Mouse (Mus musculus) heart, embryonic 10.5 days (tissue): ENCODE measurements around the gene Phldb2. TPM values are rescaled to one million over a fixed set of nuclear protein-coding genes. Genes with fewer than 3 reads are reported as not detected.
A peak's percentile ranks its signal among the peaks of the same experiment; 100 is the strongest.

Source experiments
- DNase-seq: peaks from one replicate; pipeline ENCODE4 v3.0.0-alpha.2; 2017; ENCODE audit warnings: low spot score
- H3K27ac ChIP-seq: fragments of 300-500 bp; sonication (generic); 2 replicates; pipeline ENCODE4 v1.5.1; 2016; ENCODE audit warnings: mild to moderate bottlenecking
- H3K27me3 ChIP-seq: fragments of 300-500 bp; sonication (generic); 2 replicates; pipeline ENCODE4 v1.6.1; 2016; ENCODE audit warnings: mild to moderate bottlenecking; ENCODE audit not compliant: poor library complexity, insufficient read depth, severe bottlenecking
- H3K36me3 ChIP-seq: fragments of 300-500 bp; sonication (generic); 2 replicates; pipeline ENCODE4 v1.6.1; 2016; ENCODE audit warnings: mild to moderate bottlenecking, moderate library complexity
- H3K4me1 ChIP-seq: fragments of 300-500 bp; sonication (generic); 2 replicates; pipeline ENCODE4 v1.6.1; 2016; ENCODE audit warnings: mild to moderate bottlenecking
- H3K4me3 ChIP-seq: fragments of 300-500 bp; sonication (generic); 2 replicates; pipeline ENCODE4 v1.5.1; 2016; ENCODE audit warnings: mild to moderate bottlenecking, moderate library complexity
- H3K9me3 ChIP-seq: fragments of 300-500 bp; sonication (generic); 2 replicates; pipeline ENCODE4 v1.6.1; 2016; ENCODE audit warnings: mild to moderate bottlenecking, moderate library complexity
- WGBS: fragments of 180-500 bp; shearing (Covaris S2); methylation state at CpG from one replicate; pipeline ENCODE4 v1.1.7; 2016; 5-methylcytosine and 5-hydroxymethylcytosine counted together
- polyA plus RNA-seq: library from polyadenylated mRNA; unstranded; fragments of >200 nt; fragmentation: Nextera tagmentation; extraction: Ambion mirVana; gene quantifications from 2 replicates; pipeline ENCODE4 v1.2.1, GENCODE M21; 2016

Gene Phldb2
- polyA plus RNA-seq, 1 experiment from 2014 or later: 45.8 TPM

- H3K4me1 ChIP-seq: 0 out of 2 replicates have a peak, but pooled peaks cover 2% of the 10 kb centered on the region
- DNase-seq: no peak
- H3K36me3 ChIP-seq: no peaks in the 10 kb centered on the region
- no peak overlapping the region for H3K4me3 ChIP-seq
- no peaks in the 10 kb centered on the region for H3K9me3 ChIP-seq
- no peak overlapping the region for H3K27ac ChIP-seq
- WGBS: 89% methylated on average over 2 of the region's 2 CpGs
- H3K27me3 ChIP-seq: no peaks in the 10 kb centered on the region
Observed at GRCm38 (mm10) chr16:45940701-45941100, 12.7 kb downstream of the Phldb2 start.

- Histone ChIP-seq H3K36me3 (no peaks in the 10 kb centered on the region), H3K4me3 (no peak overlapping the region), H3K4me1 (no peaks in the 10 kb centered on the region), H3K27ac (no peak overlapping the region), H3K27me3 (no peaks in the 10 kb centered on the region), H3K9me3 (no peaks in the 10 kb centered on the region)
- no peak for DNase-seq
- WGBS: 91% methylated on average over 3 of the region's 3 CpGs
Observed at GRCm38 (mm10) chr16:45939436-45939835, 14.0 kb downstream of the Phldb2 start.

- Histone ChIP-seq H3K4me1 (no peaks in the 10 kb centered on the region), H3K27ac (no peak overlapping the region), H3K27me3 (no peaks in the 10 kb centered on the region), H3K9me3 (no peaks in the 10 kb centered on the region), H3K36me3 (no peaks in the 10 kb centered on the region), H3K4me3 (no peak overlapping the region)
- DNase-seq: no peak
- WGBS: 75% methylated on average over 2 of the region's 2 CpGs
Observed at GRCm38 (mm10) chr16:45937381-45937780, 16.0 kb downstream of the Phldb2 start.

- Histone ChIP-seq H3K36me3 (no peaks in the 10 kb centered on the region), H3K27me3 (no peaks in the 10 kb centered on the region), H3K4me3 (no peak overlapping the region), H3K4me1 (no peaks in the 10 kb centered on the region), H3K9me3 (no peaks in the 10 kb centered on the region), H3K27ac (no peak overlapping the region)
- no peak for DNase-seq
- 80% methylated on average over 2 of the region's 2 CpGs for WGBS
Observed at GRCm38 (mm10) chr16:45936521-45936920, 16.9 kb downstream of the Phldb2 start.

DNA sequence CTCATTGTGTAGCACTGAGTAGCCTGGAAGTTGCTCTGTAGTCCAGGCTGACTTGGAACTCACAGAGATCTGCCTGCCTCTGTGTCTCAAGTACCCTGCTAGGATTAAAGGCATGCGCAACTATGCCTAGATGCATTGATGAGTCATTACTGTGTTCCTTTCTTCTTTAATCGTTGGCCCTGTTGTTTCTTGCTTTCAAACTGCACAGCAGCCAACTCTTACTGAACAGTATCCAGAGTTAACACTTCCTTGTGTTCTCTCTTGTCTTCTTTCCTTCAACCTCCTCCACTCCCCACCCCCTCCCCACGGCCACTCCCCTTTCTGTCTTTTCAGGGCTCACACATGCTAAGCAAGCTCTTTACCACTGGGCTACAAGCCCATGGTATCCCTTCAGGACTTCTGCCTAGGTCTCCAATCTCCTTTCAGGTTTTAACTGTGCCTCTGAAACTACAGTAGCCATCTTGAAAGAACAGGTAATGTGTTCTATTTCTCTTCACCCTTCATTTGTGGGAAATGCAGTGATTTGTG is 17.4 kb downstream of the Phldb2 start:
- H3K27ac ChIP-seq: no peak overlapping the region

DNA sequence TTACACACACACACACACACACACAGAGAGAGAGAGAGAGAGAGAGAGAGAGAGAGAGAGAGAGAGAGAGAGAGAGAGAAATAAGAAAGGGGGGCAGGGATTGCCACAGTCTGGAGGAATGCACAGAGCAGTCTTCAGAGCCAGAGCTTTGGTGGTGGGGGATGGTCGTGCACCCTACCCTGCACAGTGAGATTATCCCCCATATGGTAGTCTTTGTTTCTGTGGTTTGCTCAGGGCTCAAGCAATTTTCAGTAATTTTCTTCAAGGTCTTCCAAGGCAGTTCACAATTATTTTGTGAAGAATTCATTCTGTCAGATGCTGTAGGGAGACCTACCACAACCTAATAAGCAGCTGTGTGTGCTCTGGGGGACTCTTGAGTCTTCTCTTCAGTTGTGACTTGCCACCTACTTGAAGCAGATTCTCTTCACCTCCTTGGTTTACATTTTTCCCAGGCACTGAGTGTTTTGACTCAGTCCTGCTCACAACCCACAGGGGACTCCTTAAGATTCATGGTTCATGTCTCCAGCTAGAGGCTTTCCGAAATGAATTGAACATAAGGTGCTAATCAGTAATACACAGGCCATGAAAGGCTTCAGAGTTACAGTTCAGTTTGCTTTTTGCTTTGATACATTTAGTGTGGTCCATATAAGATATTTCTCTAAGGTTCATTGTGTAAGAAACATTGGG is 18.5 kb downstream of the Phldb2 start:
- Histone ChIP-seq H3K36me3 (no peaks in the 10 kb centered on the region), H3K4me3 (no peak overlapping the region), H3K27me3 (no peaks in the 10 kb centered on the region), H3K27ac (0 out of 2 replicates have a peak overlapping the region, but pooled peaks have one; percentile 32), H3K9me3 (no peaks in the 10 kb centered on the region), H3K4me1 (no peaks in the 10 kb centered on the region)
- DNase-seq: no peak
- 51% methylated on average over 2 of the region's 2 CpGs for WGBS

More for the DNA sequence above, 17.4 kb downstream of the Phldb2 start:
- Histone ChIP-seq H3K4me3 (no peak overlapping the region), H3K27me3 (no peaks in the 10 kb centered on the region), H3K9me3 (no peaks in the 10 kb centered on the region), H3K36me3 (no peaks in the 10 kb centered on the region), H3K4me1 (no peaks in the 10 kb centered on the region)
- no peak for DNase-seq
- 75% methylated on average over 3 of the region's 3 CpGs for WGBS

DNA sequence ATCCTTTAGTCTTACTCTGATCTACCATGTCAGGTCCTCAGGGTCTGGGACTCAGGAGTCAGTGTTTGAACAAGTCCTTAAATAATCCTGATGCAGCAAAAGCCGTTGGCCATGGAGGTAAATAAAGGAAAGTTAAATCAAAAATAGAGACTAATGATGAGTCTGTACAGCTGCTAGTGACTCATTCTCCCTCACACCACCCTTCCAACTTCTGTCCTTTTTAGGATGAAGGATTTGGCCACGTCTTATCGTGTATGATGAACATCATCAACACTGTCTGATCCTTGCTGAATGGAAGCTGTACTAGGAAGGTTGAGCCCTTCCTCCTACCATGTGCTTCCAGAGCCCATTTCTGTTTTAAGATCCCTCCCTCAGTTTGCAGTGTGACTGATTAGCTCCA is 23.1 kb downstream of the Phldb2 start:
- Histone ChIP-seq H3K4me1 (peaks cover 10% of the 10 kb centered on the region), H3K27ac (no peak overlapping the region), H3K9me3 (no peaks in the 10 kb centered on the region), H3K36me3 (no peaks in the 10 kb centered on the region), H3K27me3 (no peaks in the 10 kb centered on the region), H3K4me3 (no peak overlapping the region)
- no peak for DNase-seq
- WGBS: 84% methylated on average over 3 of the region's 3 CpGs

- peaks cover 16% of the 10 kb centered on the region for H3K4me1 ChIP-seq
- no peak overlapping the region for H3K27ac ChIP-seq
- no peaks in the 10 kb centered on the region for H3K27me3 ChIP-seq
- no peak for DNase-seq
- no peaks in the 10 kb centered on the region for H3K9me3 ChIP-seq
- H3K4me3 ChIP-seq: no peak overlapping the region
- no peaks in the 10 kb centered on the region for H3K36me3 ChIP-seq
- WGBS: 47% methylated on average over 4 of the region's 4 CpGs
Observed at GRCm38 (mm10) chr16:45928090-45928489, 25.3 kb downstream of the Phldb2 start.

GRCm38 (mm10) chr16:45927601-45928000 is 25.8 kb downstream of the Phldb2 start:
- WGBS: 18% methylated on average over 3 of the region's 3 CpGs
- H3K27me3 ChIP-seq: no peaks in the 10 kb centered on the region
- DNase-seq: no peak
- no peak overlapping the region for H3K4me3 ChIP-seq
- H3K27ac ChIP-seq: no peak overlapping the region
- H3K36me3 ChIP-seq: no peaks in the 10 kb centered on the region
- H3K4me1 ChIP-seq: peaks cover 16% of the 10 kb centered on the region
- no peaks in the 10 kb centered on the region for H3K9me3 ChIP-seq

- no peaks in the 10 kb centered on the region for H3K9me3 ChIP-seq
- 88% methylated on average over 5 of the region's 5 CpGs for WGBS
- H3K27me3 ChIP-seq: no peaks in the 10 kb centered on the region
- H3K27ac ChIP-seq: no peak overlapping the region
- DNase-seq: no peak
- peaks cover 16% of the 10 kb centered on the region for H3K4me1 ChIP-seq
- H3K4me3 ChIP-seq: no peak overlapping the region
- no peaks in the 10 kb centered on the region for H3K36me3 ChIP-seq
Observed at GRCm38 (mm10) chr16:45926875-45927274, 26.5 kb downstream of the Phldb2 start.

- no peaks in the 10 kb centered on the region for H3K27me3 ChIP-seq
- peaks cover 16% of the 10 kb centered on the region for H3K4me1 ChIP-seq
- H3K27ac ChIP-seq: peak overlapping the region; percentile 6; the same call in 1 of the 2 replicates
- H3K36me3 ChIP-seq: no peaks in the 10 kb centered on the region
- WGBS: 72% methylated on average over 6 of the region's 6 CpGs
- no peak overlapping the region for H3K4me3 ChIP-seq
- no peaks in the 10 kb centered on the region for H3K9me3 ChIP-seq
- DNase-seq: no peak
Observed at GRCm38 (mm10) chr16:45923731-45924424, 29.5 kb downstream of the Phldb2 start.

DNA sequence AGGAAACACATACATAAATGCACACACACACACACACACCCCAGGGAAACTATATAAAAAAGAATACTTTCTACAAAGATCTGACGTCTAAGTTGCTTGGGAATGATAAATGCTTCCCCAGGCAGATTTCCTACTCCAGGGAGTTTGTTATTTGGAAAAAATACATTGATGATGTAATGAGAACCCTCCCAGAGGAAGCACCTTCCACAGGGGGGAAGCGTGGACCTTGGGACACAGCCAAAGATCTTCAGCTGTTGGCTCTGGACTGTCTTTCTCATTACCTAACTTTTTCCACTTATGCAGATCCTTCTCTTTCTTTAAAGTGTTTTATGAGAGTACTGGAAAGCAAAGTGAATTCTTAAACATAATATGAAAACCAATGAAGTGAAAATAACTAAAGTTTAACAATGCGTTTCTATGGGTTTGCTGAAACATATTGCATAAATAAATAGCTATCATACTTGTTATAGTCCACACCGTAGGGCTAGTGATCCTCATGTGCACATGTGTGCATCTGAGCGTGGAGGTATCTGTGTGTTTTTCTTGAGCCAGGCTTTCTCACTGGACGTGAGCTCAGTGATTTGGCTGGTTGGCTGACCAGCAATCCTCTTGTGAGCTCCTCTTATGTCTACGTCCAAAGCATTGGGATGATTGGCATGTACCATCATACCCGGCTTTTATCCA is 30.7 kb downstream of the Phldb2 start:
- no peak overlapping the region for H3K4me3 ChIP-seq
- no peaks in the 10 kb centered on the region for H3K27me3 ChIP-seq
- DNase-seq: no peak
- no peaks in the 10 kb centered on the region for H3K9me3 ChIP-seq
- 0 out of 2 replicates have a peak overlapping the region, but pooled peaks have one; percentile 29 for H3K27ac ChIP-seq
- peaks cover 10% of the 10 kb centered on the region for H3K4me1 ChIP-seq
- 75% methylated on average over 8 of the region's 8 CpGs for WGBS
- H3K36me3 ChIP-seq: no peaks in the 10 kb centered on the region

DNA sequence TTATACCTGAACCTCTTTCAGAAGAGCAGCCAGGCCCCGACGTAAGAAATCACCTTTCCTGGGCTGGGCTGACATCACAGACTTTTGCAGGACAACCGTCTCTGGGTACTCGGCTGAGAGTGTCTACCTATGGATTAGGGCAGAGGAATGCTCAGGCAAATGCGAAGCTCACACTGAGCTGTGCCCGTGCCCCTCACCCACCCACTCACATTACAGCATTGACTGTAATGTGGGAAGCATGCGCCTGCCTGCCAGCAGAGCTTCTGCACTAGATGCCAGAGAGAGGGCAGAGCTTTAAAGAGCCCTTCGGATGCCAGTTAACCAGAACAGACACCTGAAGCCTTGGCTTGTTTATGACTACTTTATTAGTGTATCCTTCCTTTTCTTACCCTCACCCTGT is 33.8 kb downstream of the Phldb2 start:
- no peak for DNase-seq
- Histone ChIP-seq H3K9me3 (no peaks in the 10 kb centered on the region), H3K36me3 (no peaks in the 10 kb centered on the region), H3K27ac (no peak overlapping the region), H3K4me1 (peaks cover 6% of the 10 kb centered on the region), H3K27me3 (no peaks in the 10 kb centered on the region), H3K4me3 (no peak overlapping the region)
- 74% methylated on average over 8 of the region's 8 CpGs for WGBS
